Mouse (Mus musculus) erythroblast, embryonic 14.5 days (primary cell): ENCODE results near the gene Cdon.

ENCODE experiments used
- GATA1 ChIP-seq: IDR thresholded peaks from 2 replicates; pipeline ENCODE4 v1.6.1; 2012; ENCODE audit warnings: low read length, inconsistent platforms, mixed read lengths
- TAL1 ChIP-seq: IDR thresholded peaks from 3 replicates; pipeline ENCODE4 v1.6.1; 2012; ENCODE audit warnings: low read length, inconsistent platforms, mixed read lengths

GRCm38 (mm10) chr9:35529796-35530195, 108.9 kb downstream of the Cdon start:
- TF ChIP-seq GATA1 (no peak), TAL1 (no peak)
